Mouse (Mus musculus) forebrain, postnatal 0 days (tissue): ENCODE measurements around the gene Lck. TPM values are rescaled to one million over a fixed set of nuclear protein-coding genes. Genes with fewer than 3 reads are reported as not detected.
A peak's percentile ranks its signal among the peaks of the same experiment; 100 is the strongest.

Experiments
- ATAC-seq: fragments of 200-750 bp; cut with Nextera tagmentation; 2 replicates; pipeline ENCODE4 v1.8.0; 2017; ENCODE audit warnings: mild to moderate bottlenecking, moderate library complexity
- DNase-seq: peaks from one replicate; pipeline ENCODE4 v3.0.0-alpha.2; 2015
- H3K27ac ChIP-seq: fragments of 300-500 bp; sonication (generic); 2 replicates; pipeline ENCODE4 v1.5.1; 2014; ENCODE audit warnings: low read depth, mild to moderate bottlenecking, antibody characterized with exemption, low read length, moderate library complexity, mixed read lengths
- H3K27me3 ChIP-seq: fragments of 300-500 bp; sonication (generic); 2 replicates; pipeline ENCODE4 v1.6.1; 2014; ENCODE audit warnings: mild to moderate bottlenecking, low read length, mixed read lengths; ENCODE audit not compliant: insufficient read depth
- H3K36me3 ChIP-seq: fragments of 300-500 bp; sonication (generic); 2 replicates; pipeline ENCODE4 v1.6.1; 2014; ENCODE audit warnings: mild to moderate bottlenecking, moderate library complexity; ENCODE audit not compliant: insufficient read depth
- H3K4me1 ChIP-seq: fragments of 300-500 bp; sonication (generic); 2 replicates; pipeline ENCODE4 v1.6.1; 2014; ENCODE audit warnings: antibody characterized with exemption; ENCODE audit not compliant: insufficient read depth
- H3K4me2 ChIP-seq: fragments of 300-500 bp; sonication (generic); 2 replicates; pipeline ENCODE4 v1.6.1; 2014; ENCODE audit warnings: low read depth, mild to moderate bottlenecking, moderate library complexity
- H3K4me3 ChIP-seq: fragments of 300-500 bp; sonication (generic); 2 replicates; pipeline ENCODE4 v1.5.1; 2014; ENCODE audit warnings: low read depth, low read length, mixed read lengths
- H3K9ac ChIP-seq: fragments of 300-500 bp; sonication (generic); 2 replicates; pipeline ENCODE4 v1.6.1; 2014; ENCODE audit warnings: mild to moderate bottlenecking
- H3K9me3 ChIP-seq: fragments of 300-500 bp; sonication (generic); 2 replicates; pipeline ENCODE4 v1.6.1; 2016; ENCODE audit warnings: low read length
- CTCF ChIP-seq: sonication (generic); IDR thresholded peaks from 2 replicates; pipeline ENCODE4 v1.5.1; 2016; ENCODE audit warnings: antibody characterized with exemption, control low read depth, low read depth
- WGBS: fragments of 180-500 bp; shearing (Covaris S2); extraction: QIAGEN DNeasy Blood & Tissue Kit; methylation state at CpG from one replicate; pipeline ENCODE4 v1.1.7; 2014; 5-methylcytosine and 5-hydroxymethylcytosine counted together
- polyA plus RNA-seq: library from polyadenylated mRNA; unstranded; fragments of >200 nt; fragmentation: Nextera tagmentation; extraction: Ambion mirVana; gene quantifications from 2 replicates; pipeline ENCODE4 v1.2.1, GENCODE M21; 2015
- total RNA-seq: library from RNA; depleted of rRNA; stranded (reverse); fragments of >200 nt; gene quantifications from 2 replicates; pipeline ENCODE4 v1.2.3, GENCODE M21; 2014

Lck gene
- total and polyA plus RNA-seq, 2 experiments from 2014 or later = 15.3 to 17.0 TPM

GRCm38 (mm10) chr4:129618786-129619691 lies 45.6 kb upstream of the Lck start, which contains the start of gene Iqcc:
Iqcc (minus strand) TSS chr4:129619099.
- peak within 1 kb of the TSS; percentile 91 for H3K9ac ChIP-seq
- H3K9me3 ChIP-seq = no peaks in the 10 kb centered on the region
- peaks cover 23% of the 10 kb centered on the region for H3K4me1 ChIP-seq
- H3K27me3 ChIP-seq = no peaks in the 10 kb centered on the region
- peak; percentile 98 for DNase-seq
- 4% methylated on average over 43 of the region's 44 CpGs for WGBS
- H3K4me2 ChIP-seq = peak within 1 kb of the TSS; percentile 93
- peak within 1 kb of the TSS; percentile 95 for H3K27ac ChIP-seq
- peaks cover 13% of the 10 kb centered on the region; the same call in 1 of the 2 replicates for H3K36me3 ChIP-seq
- peak within 1 kb of the TSS; percentile 65 for H3K4me3 ChIP-seq
- ATAC-seq = peak; percentile 95
- TF ChIP-seq CTCF = peak; percentile 49

DNA sequence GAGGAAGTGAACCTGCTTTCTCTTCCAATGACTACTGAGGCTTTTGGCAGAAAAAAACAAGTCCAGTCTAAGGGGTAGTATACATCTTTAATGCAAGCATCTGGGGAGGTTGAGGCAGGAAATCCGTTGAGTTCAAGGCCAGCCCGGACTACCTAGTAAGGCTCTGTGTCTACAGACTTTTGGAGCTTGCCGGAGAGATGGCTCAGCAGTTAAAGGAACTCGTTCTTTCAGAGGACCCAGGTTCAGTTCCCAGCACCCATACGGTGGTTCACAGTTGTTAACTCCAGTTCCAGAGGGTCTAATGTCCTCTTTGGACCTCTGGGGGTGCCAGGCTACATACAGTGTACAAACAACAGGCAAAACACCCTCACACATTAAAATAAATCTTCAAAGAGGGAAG lies 44.6 kb upstream of the Lck start:
- no peak for TF ChIP-seq CTCF
- peak overlapping the region; percentile 95 for H3K27ac ChIP-seq
- WGBS = 91% methylated on average over 5 of the region's 5 CpGs
- peaks cover 13% of the 10 kb centered on the region; the same call in 1 of the 2 replicates for H3K36me3 ChIP-seq
- ATAC-seq (no peak), DNase-seq (no peak)
- peak overlapping the region; percentile 65 for H3K4me3 ChIP-seq
- H3K4me2 ChIP-seq = peak overlapping the region; percentile 93
- no peaks in the 10 kb centered on the region for H3K9me3 ChIP-seq
- H3K4me1 ChIP-seq = peaks cover 22% of the 10 kb centered on the region
- peak overlapping the region; percentile 91; the same call in 1 of the 2 replicates for H3K9ac ChIP-seq
- no peaks in the 10 kb centered on the region for H3K27me3 ChIP-seq

DNA sequence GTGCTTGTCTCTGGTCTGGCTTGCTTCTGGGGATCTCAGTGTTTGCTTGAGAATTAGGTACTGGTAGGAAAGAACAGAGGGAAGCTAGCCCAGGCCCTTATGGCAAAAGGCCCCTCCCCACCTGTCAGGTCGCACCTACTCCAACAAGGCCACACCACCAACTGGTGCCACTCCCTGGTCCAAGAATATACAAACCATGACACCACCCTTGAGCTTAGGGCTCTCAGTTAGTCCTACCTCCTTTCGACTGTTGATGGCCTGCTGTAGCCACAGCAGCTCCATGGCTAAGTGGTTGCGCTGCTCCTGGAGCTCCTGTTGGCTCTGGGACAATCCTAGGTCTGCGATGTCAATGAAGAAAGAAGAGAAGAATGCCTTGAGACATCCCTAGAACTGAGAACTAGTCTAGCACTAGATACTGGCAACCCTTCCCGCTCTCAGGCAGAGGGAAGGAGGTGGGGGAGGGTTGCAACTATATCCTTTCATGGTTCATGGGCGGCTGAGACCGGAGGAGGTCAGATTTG lies 43.7 kb upstream of the Lck start:
- no peaks in the 10 kb centered on the region for H3K9me3 ChIP-seq
- no peak for TF ChIP-seq CTCF
- H3K9ac ChIP-seq = no peak overlapping the region
- ATAC-seq = no peak
- H3K27ac ChIP-seq = no peak overlapping the region
- H3K4me3 ChIP-seq = no peak overlapping the region
- no peak overlapping the region for H3K4me2 ChIP-seq
- no peaks in the 10 kb centered on the region for H3K27me3 ChIP-seq
- WGBS = 96% methylated on average over 7 of the region's 7 CpGs
- peaks cover 13% of the 10 kb centered on the region for H3K4me1 ChIP-seq
- H3K36me3 ChIP-seq = peaks cover 13% of the 10 kb centered on the region; the same call in 1 of the 2 replicates
- no peak for DNase-seq

- TF ChIP-seq CTCF = no peak
- Histone ChIP-seq H3K27ac (no peak overlapping the region), H3K36me3 (peaks cover 13% of the 10 kb centered on the region; the same call in 1 of the 2 replicates), H3K9me3 (no peaks in the 10 kb centered on the region), H3K4me2 (no peak overlapping the region), H3K4me3 (no peak overlapping the region), H3K4me1 (peaks cover 8% of the 10 kb centered on the region; the same call in 1 of the 2 replicates), H3K9ac (no peak overlapping the region), H3K27me3 (no peaks in the 10 kb centered on the region)
- DNase-seq = no peak
- WGBS = 92% methylated on average over 3 of the region's 3 CpGs
- ATAC-seq = no peak
Measured at GRCm38 (mm10) chr4:129616631-129617030, 43.2 kb upstream of the Lck start.

DNA sequence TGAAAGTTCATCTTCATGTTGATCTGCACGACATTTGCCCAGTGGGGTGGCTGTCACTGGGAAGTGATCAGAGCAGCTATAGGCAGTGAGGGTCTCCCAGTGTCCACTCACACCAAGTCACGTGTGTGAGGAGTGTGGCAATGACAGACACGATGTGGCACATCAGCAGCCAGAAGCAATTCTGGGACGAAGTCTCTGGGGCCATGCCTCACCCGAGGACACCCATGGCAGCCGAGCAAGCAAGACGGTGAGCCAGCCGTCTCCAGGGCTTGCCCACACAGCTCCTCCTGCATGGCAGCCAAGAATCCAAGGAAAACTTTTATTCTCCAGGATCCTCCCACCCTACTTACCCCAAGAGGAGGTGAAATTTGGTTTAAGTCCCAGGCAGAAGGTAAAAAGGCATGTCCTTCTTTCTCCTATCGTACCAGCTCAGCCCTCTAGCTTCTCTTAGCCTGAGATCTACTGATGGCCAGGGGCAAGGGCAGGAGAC lies 42.4 kb upstream of the Lck start:
- peaks cover 8% of the 10 kb centered on the region; the same call in 1 of the 2 replicates for H3K4me1 ChIP-seq
- no peak overlapping the region for H3K9ac ChIP-seq
- H3K4me3 ChIP-seq = no peak overlapping the region
- no peak overlapping the region for H3K27ac ChIP-seq
- DNase-seq (no peak), ATAC-seq (no peak)
- no peak overlapping the region for H3K4me2 ChIP-seq
- TF ChIP-seq CTCF = no peak
- WGBS = 89% methylated on average over 9 of the region's 9 CpGs
- peaks cover 12% of the 10 kb centered on the region; the same call in 1 of the 2 replicates for H3K36me3 ChIP-seq
- no peaks in the 10 kb centered on the region for H3K27me3 ChIP-seq
- H3K9me3 ChIP-seq = no peaks in the 10 kb centered on the region

DNA sequence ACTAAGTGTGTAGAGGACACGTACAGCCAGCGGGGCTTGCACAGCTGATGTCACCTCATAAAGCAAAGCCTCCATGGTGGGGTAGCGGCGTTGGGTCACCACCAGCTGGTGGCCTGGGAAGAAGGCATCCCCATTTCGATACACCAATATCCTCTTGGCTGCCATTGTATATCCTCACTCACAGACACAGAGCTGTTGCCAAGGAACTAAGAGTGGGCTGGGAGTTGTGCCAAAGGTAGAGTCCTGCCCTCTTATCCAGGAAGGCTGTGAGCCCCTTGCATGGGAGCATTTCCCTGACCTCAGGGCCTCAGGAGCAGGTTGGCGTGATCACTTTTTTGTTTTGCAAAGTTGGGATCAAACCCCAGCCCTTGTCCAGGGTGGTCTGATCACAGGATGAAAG lies 40.7 kb upstream of the Lck start, which contains the start of gene Dcdc2b:
Gene Dcdc2b (minus strand): TSS at position 165 of the 400 bp plus-strand sequence.
- WGBS = 71% methylated on average over 6 of the region's 6 CpGs
- H3K27me3 ChIP-seq = no peaks in the 10 kb centered on the region
- H3K9ac ChIP-seq = no peak within 1 kb of the TSS
- H3K27ac ChIP-seq = no peak within 1 kb of the TSS
- H3K4me3 ChIP-seq = no peak within 1 kb of the TSS
- no peak for TF ChIP-seq CTCF
- no peak within 1 kb of the TSS for H3K4me2 ChIP-seq
- H3K9me3 ChIP-seq = no peaks in the 10 kb centered on the region
- peaks cover 13% of the 10 kb centered on the region for H3K36me3 ChIP-seq
- DNase-seq (no peak), ATAC-seq (no peak)
- H3K4me1 ChIP-seq = peaks cover 8% of the 10 kb centered on the region; the same call in 1 of the 2 replicates
